Mouse (Mus musculus) CH12.LX (cell line): ENCODE measurements around the gene Ppp2r3a. TPM values are rescaled to one million over a fixed set of nuclear protein-coding genes. Genes with fewer than 3 reads are reported as not detected.

Source experiments
- DNase-seq: peaks from one replicate; pipeline ENCODE4 v3.0.0-alpha.2; 2013; ENCODE audit errors: extremely low read depth
- H3K27ac ChIP-seq: 2 replicates; pipeline ENCODE4 v1.5.1; 2012; ENCODE audit warnings: low read depth, mild to moderate bottlenecking, control low read depth, moderate library complexity; ENCODE audit not compliant: insufficient read depth
- H3K27me3 ChIP-seq: replicated peaks from 2 replicates; pipeline ENCODE3; 2012; ENCODE audit warnings: inconsistent platforms
- H3K36me3 ChIP-seq, 2 experiments: replicated peaks in 1 of 2; 2 replicates each; pipeline versions ENCODE3 to v1.6.1; 2012; ENCODE audit warnings: inconsistent platforms in 1 of 2, low read length in 1 of 2, mild to moderate bottlenecking in 1 of 2, mixed read lengths in 1 of 2, moderate library complexity in 1 of 2; ENCODE audit not compliant: control insufficient read depth in 1 of 2, insufficient read depth in 1 of 2
- H3K4me1 ChIP-seq, 2 experiments: 2 replicates each; pipeline ENCODE4 v1.6.1; 2012; ENCODE audit warnings: inconsistent platforms in 1 of 2, moderate library complexity in 1 of 2; ENCODE audit not compliant: insufficient read depth in 2 of 2, control insufficient read depth in 1 of 2
- H3K4me2 ChIP-seq: 2 replicates; pipeline ENCODE4 v1.6.1; 2012; ENCODE audit warnings: low read depth, mild to moderate bottlenecking, control low read depth; ENCODE audit not compliant: poor library complexity, insufficient read depth, severe bottlenecking
- H3K4me3 ChIP-seq, 3 experiments: fragments of 150-350 bp in 1 of 3; sonication (generic) in 1 of 3; replicated peaks in 1 of 3; 2 replicates each; pipeline versions ENCODE3 to v1.5.1; 2011 to 2012; ENCODE audit warnings: low read depth in 2 of 3, low read length in 2 of 3, mild to moderate bottlenecking in 2 of 3, moderate library complexity in 2 of 3, control low read depth in 1 of 3, improper control_type of control experiment in 1 of 3, inconsistent platforms in 1 of 3, mixed read lengths in 1 of 3; ENCODE audit not compliant: poor library complexity in 1 of 3
- H3K79me2 ChIP-seq: replicated peaks from 2 replicates; pipeline ENCODE4 v1.6.1; 2012; ENCODE audit warnings: mild to moderate bottlenecking, moderate library complexity; ENCODE audit not compliant: control insufficient read depth, poor library complexity, insufficient read depth, severe bottlenecking; ENCODE audit errors: extremely low read depth
- H3K9ac ChIP-seq: 2 replicates; pipeline ENCODE4 v1.6.1; 2012; ENCODE audit warnings: low read depth, mild to moderate bottlenecking, control low read depth, moderate library complexity; ENCODE audit not compliant: insufficient read depth
- H3K9me3 ChIP-seq: replicated peaks from 2 replicates; pipeline ENCODE3; 2012; ENCODE audit warnings: low read length, inconsistent platforms, mixed read lengths
- BHLHE40 ChIP-seq: IDR thresholded peaks from 2 replicates; pipeline ENCODE4 v1.6.1; 2011; ENCODE audit warnings: mild to moderate bottlenecking, low read depth, low read length, improper control_type of control experiment
- CHD1 ChIP-seq: IDR thresholded peaks from 2 replicates; pipeline ENCODE4 v1.6.1; 2012; ENCODE audit warnings: low read depth, low read length, improper control_type of control experiment, inconsistent platforms
- CHD2 ChIP-seq: IDR thresholded peaks from 2 replicates; pipeline ENCODE4 v1.6.1; 2011; ENCODE audit warnings: low read length, improper control_type of control experiment
- CTCF ChIP-seq, 2 experiments: IDR thresholded peaks in 1 of 2; conservative IDR thresholded peaks in 1 of 2; 2 replicates each; pipeline ENCODE4 v1.5.1; 2011 to 2012; ENCODE audit warnings: low read depth in 2 of 2, low read length in 2 of 2, improper control_type of control experiment in 1 of 2, inconsistent platforms in 1 of 2, mild to moderate bottlenecking in 1 of 2, moderate library complexity in 1 of 2
- ELF1 ChIP-seq: IDR thresholded peaks from 2 replicates; pipeline ENCODE4 v1.6.1; 2014; ENCODE audit warnings: low read depth, mild to moderate bottlenecking, inconsistent platforms, low read length, improper control_type of control experiment
- ETS1 ChIP-seq: conservative IDR thresholded peaks from 2 replicates; pipeline ENCODE4 v1.6.1; 2012; ENCODE audit warnings: low read depth, mild to moderate bottlenecking, inconsistent platforms, low read length, improper control_type of control experiment, moderate library complexity
- GABPA ChIP-seq: IDR thresholded peaks from 2 replicates; pipeline ENCODE4 v1.6.1; 2012; ENCODE audit warnings: low read depth, low read length, improper control_type of control experiment, inconsistent platforms; ENCODE audit not compliant: insufficient replicate concordance
- IRF4 ChIP-seq: IDR thresholded peaks from 2 replicates; pipeline ENCODE4 v1.6.1; 2014; ENCODE audit warnings: low read depth, mild to moderate bottlenecking, inconsistent platforms, low read length, improper control_type of control experiment
- MEF2A ChIP-seq: IDR thresholded peaks from 2 replicates; pipeline ENCODE4 v1.6.1; 2014; ENCODE audit warnings: low read depth, mild to moderate bottlenecking, inconsistent platforms, low read length, improper control_type of control experiment, borderline replicate concordance
- MXI1 ChIP-seq: IDR thresholded peaks from 2 replicates; pipeline ENCODE4 v1.6.1; 2011; ENCODE audit warnings: mild to moderate bottlenecking, low read depth, low read length, improper control_type of control experiment
- MYC ChIP-seq: IDR thresholded peaks from 2 replicates; pipeline ENCODE4 v1.6.1; 2011; ENCODE audit warnings: low read depth, mild to moderate bottlenecking, improper control_type of control experiment, low read length
- NELFE ChIP-seq: IDR thresholded peaks from 2 replicates; pipeline ENCODE4 v1.6.1; 2011; ENCODE audit warnings: low read depth, low read length, improper control_type of control experiment
- RAD21 ChIP-seq: IDR thresholded peaks from 2 replicates; pipeline ENCODE4 v1.6.1; 2011; ENCODE audit warnings: low read depth, mild to moderate bottlenecking, low read length, improper control_type of control experiment, moderate library complexity
- RCOR1 ChIP-seq: conservative IDR thresholded peaks from 2 replicates; pipeline ENCODE4 v1.6.1; 2012; ENCODE audit warnings: low read depth, mild to moderate bottlenecking, inconsistent platforms, low read length, improper control_type of control experiment
- SMC3 ChIP-seq: IDR thresholded peaks from 2 replicates; pipeline ENCODE4 v1.6.1; 2011; ENCODE audit warnings: low read depth, low read length, improper control_type of control experiment
- TCF12 ChIP-seq: IDR thresholded peaks from 2 replicates; pipeline ENCODE4 v1.6.1; 2014; ENCODE audit warnings: low read depth, mild to moderate bottlenecking, inconsistent platforms, low read length, improper control_type of control experiment
- UBTF ChIP-seq: IDR thresholded peaks from 2 replicates; pipeline ENCODE4 v1.6.1; 2012; ENCODE audit warnings: low read depth, mild to moderate bottlenecking, inconsistent platforms, low read length, improper control_type of control experiment, moderate library complexity
- ZC3H11A ChIP-seq: IDR thresholded peaks from 2 replicates; pipeline ENCODE4 v1.6.1; 2012; ENCODE audit warnings: low read depth, mild to moderate bottlenecking, inconsistent platforms, low read length, improper control_type of control experiment
- dilution Hi-C: fragments of 300-500 bp; cut with MboI; formaldehyde crosslinking; loops from 2 replicates; pipeline ENCODE4 v1.14.3; 2020; ENCODE audit warnings: low sequenced_read_pairs; ENCODE audit not compliant: extremely low pct_unique_long_range_greater_than_20kb, extremely low pct_ligation_motif_present
- in situ Hi-C: fragments of 300-500 bp; cut with MboI; formaldehyde crosslinking; loops from 3 replicates; pipeline ENCODE4 v1.14.3; 2019; ENCODE audit warnings: low sequenced_read_pairs, low pct_ligation_motif_present, low pct_unique_long_range_greater_than_20kb, mixed read lengths
- polyA plus RNA-seq: library from polyadenylated mRNA; unstranded; fragments of >175 nt; gene quantifications from 2 replicates; pipeline ENCODE4 v1.2.1, GENCODE M21; 2012; ENCODE audit warnings: low read depth; ENCODE audit not compliant: insufficient read length
- total RNA-seq, 2 experiments: library from RNA; depleted of rRNA; stranded (reverse); fragments of 300-350 nt in 1 of 2; fragments of >200 nt in 1 of 2; gene quantifications; 2 replicates each; pipeline ENCODE4 v1.2.3; 2012 to 2014

Ppp2r3a gene
- total and polyA plus RNA-seq, 3 experiments = 1.2 to 2.1 (median 1.8) TPM

DNA sequence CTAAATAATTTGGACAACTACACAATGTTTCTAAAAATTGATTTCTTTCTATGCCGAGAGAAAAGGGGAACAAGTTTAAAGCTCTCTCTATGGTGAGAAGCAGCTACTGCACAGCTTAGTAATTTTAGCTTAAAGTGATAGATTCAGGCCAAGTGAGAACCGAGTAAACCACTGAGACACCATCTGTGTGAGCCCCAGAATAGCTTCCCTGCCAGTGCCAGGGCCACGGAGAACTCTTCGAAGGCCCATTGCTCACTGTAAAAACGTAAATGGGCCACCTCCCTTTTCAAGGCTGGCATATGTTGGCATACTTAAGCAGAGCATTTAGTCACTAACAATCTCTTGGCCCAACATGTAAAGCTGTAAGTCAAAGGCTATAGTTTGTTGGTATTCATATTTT is 91.5 kb downstream of the Ppp2r3a start:
- no peak overlapping the region for H3K27ac ChIP-seq
- TF ChIP-seq RCOR1 (no peak), CHD1 (no peak), UBTF (no peak), CHD2 (no peak), ELF1 (no peak), ETS1 (no peak), NELFE (no peak), GABPA (no peak), BHLHE40 (no peak), MXI1 (no peak), TCF12 (no peak)
- in situ Hi-C loops = no loop called here
- DNase-seq = no peak
- H3K79me2 ChIP-seq = no peaks in the 10 kb centered on the region
- H3K4me3 ChIP-seq = no peak overlapping the region
- H3K9me3 ChIP-seq = no peaks in the 10 kb centered on the region
- H3K36me3 ChIP-seq = no peaks in the 10 kb centered on the region
- H3K4me2 ChIP-seq = no peak overlapping the region
- dilution Hi-C loops = no loop called here
- H3K9ac ChIP-seq = no peak overlapping the region
- H3K27me3 ChIP-seq = no peaks in the 10 kb centered on the region
- H3K4me1 ChIP-seq = peaks cover 2 to 7% of the 10 kb centered on the region in 2 experiments; a peak in 1 of 4 replicates

DNA sequence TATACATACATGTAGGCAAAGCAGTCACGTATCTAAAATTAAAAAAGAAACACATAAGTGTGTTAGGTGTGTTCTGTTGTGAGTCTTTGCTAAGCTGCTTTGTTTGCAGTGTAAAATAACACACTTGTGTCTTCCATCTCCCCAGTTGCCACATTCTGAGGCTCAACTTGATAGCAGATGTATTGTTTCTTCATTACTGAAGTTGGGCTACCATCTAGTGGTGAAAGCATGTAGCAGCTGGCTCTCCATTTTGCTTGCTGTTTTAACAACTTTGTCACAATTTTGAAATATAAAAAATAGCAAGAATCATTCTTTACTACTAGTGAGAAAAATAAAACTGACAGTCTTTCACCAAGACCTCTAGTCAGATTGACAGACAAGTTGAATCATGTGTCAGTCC is 92.2 kb downstream of the Ppp2r3a start:
- dilution Hi-C loops = no loop called here
- no peak overlapping the region for H3K4me2 ChIP-seq
- no peak overlapping the region for H3K27ac ChIP-seq
- TF ChIP-seq MEF2A = no peak
- peak; percentile 96 for TF ChIP-seq RAD21
- peak; percentile 78 for TF ChIP-seq SMC3
- peak; percentile 61 to 92 for TF ChIP-seq CTCF (conservative IDR thresholded peaks at IDR 0.05 in 1 of 2, IDR thresholded peaks at IDR 0.05 in 1 of 2; ENCODE audit: low read depth in 2 of 2, low read length in 2 of 2)
- no peak for TF ChIP-seq IRF4
- TF ChIP-seq MYC = peak; percentile 46; the same call in 1 of the 2 replicates
- TF ChIP-seq BHLHE40 = no peak
- peak; percentile 20; the same call in 1 of the 2 replicates for TF ChIP-seq ZC3H11A
- TF ChIP-seq, all 38 proteins: peak for 5
- peak; percentile 58 for DNase-seq
- Histone ChIP-seq H3K79me2 (no peaks in the 10 kb centered on the region), H3K9ac (no peak overlapping the region), H3K36me3 (no peaks in the 10 kb centered on the region), H3K4me1 (peaks cover 2 to 7% of the 10 kb centered on the region in 2 experiments; a peak in 1 of 4 replicates), H3K27me3 (no peaks in the 10 kb centered on the region), H3K4me3 (no peak overlapping the region), H3K9me3 (no peaks in the 10 kb centered on the region)
- in situ Hi-C loops = loop anchor here (5.0 kb wide), 1 partner anchor 707 kb away; no protein-coding TSS in a partner anchor
